Mouse (Mus musculus) spleen, adult 2 months (tissue): ENCODE results near the gene Mllt11.

Source experiments
- CTCF ChIP-seq: fragments of 200-500 bp; IDR thresholded peaks from 2 replicates; pipeline ENCODE4 v1.5.1; 2011; ENCODE audit warnings: mild to moderate bottlenecking, inconsistent platforms; ENCODE audit not compliant: insufficient read depth, insufficient read length, insufficient replicate concordance; ENCODE audit errors: extremely low read depth
- POLR2A ChIP-seq: fragments of 200-500 bp; IDR thresholded peaks from 2 replicates; pipeline ENCODE4 v1.6.1; 2011; ENCODE audit warnings: low read depth, low read length, inconsistent platforms

DNA sequence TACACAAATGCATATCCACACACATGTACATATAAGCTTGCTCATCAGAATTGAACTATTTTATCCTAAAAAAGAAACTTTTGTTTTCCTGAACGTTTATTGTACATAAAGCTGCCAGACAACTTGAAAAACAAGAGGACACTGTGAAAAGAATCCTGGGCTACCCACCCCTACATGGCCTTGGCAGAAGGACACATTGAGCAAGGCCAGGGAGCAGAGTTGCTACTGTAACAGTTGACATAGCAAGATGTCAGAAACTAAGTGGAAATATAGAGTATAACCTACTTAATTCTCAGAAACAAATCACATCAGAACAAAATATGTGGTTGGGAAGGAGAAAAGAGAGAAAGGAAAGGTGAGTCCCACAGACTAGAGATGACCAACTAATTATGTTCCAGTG, 50.1 kb downstream of the Mllt11 start:
- no peak for TF ChIP-seq CTCF
- no peak for TF ChIP-seq POLR2A
